Mouse (Mus musculus) forebrain, embryonic 10.5 days (tissue): ENCODE data around the gene Golt1b. TPM values are rescaled to one million over a fixed set of nuclear protein-coding genes. Genes with fewer than 3 reads are reported as not detected.

Experiments
- polyA plus RNA-seq: library from polyadenylated mRNA; unstranded; fragments of >200 nt; fragmentation: Nextera tagmentation; extraction: Ambion mirVana; gene quantifications from 2 replicates; pipeline ENCODE4 v1.2.1, GENCODE M21; 2016

Gene Golt1b
- polyA plus RNA-seq, 1 experiment from 2014 or later = 112 TPM

Other genes with a start within 250 kb of the Golt1b start
- gene Slco1a6, start 178.7 kb upstream of the Golt1b start, polyA plus RNA-seq = not detected in 2 replicates
- not detected in 2 replicates for gene Iapp, start 88.8 kb upstream of the Golt1b start, polyA plus RNA-seq
- 0.31 and 0.46 TPM in 2 replicates for gene Slco1a5, start 64.2 kb upstream of the Golt1b start, polyA plus RNA-seq
- 19.7 and 20.8 TPM in 2 replicates for gene Pyroxd1, start 41.6 kb upstream of the Golt1b start, polyA plus RNA-seq
- gene Recql, start 134 bp upstream of the Golt1b start, polyA plus RNA-seq = 42.8 and 43.5 TPM in 2 replicates
- 0.33 and 0.53 TPM in 2 replicates for gene Spx, start 26.2 kb downstream of the Golt1b start, polyA plus RNA-seq
- gene Gys2, start 85.9 kb downstream of the Golt1b start, polyA plus RNA-seq = not detected in 2 replicates
- 512 and 551 TPM in 2 replicates for gene Ldhb, start 120.7 kb downstream of the Golt1b start, polyA plus RNA-seq
- 0.26 and 0.89 TPM in 2 replicates for gene Kcnj8, start 184.4 kb downstream of the Golt1b start, polyA plus RNA-seq